Mouse (Mus musculus) lung, postnatal 0 days (tissue): ENCODE measurements around the gene Larp1. TPM values are rescaled to one million over a fixed set of nuclear protein-coding genes. Genes with fewer than 3 reads are reported as not detected.

ENCODE experiments used
- ATAC-seq: fragments of 200-750 bp; cut with Nextera tagmentation; 2 replicates; pipeline ENCODE4 v1.8.0; 2017; ENCODE audit warnings: moderate library complexity
- DNase-seq: peaks from one replicate; pipeline ENCODE4 v3.0.0-alpha.2; 2016; ENCODE audit warnings: low spot score
- H3K27ac ChIP-seq: fragments of 300-500 bp; sonication (generic); 2 replicates; pipeline ENCODE4 v1.5.1; 2014; ENCODE audit warnings: antibody characterized with exemption, mild to moderate bottlenecking, low read length, mixed read lengths
- H3K27me3 ChIP-seq: fragments of 300-500 bp; sonication (generic); replicated peaks from 2 replicates; pipeline ENCODE4 v1.6.1; 2014; ENCODE audit warnings: low read length, mixed read lengths; ENCODE audit not compliant: insufficient read depth
- H3K36me3 ChIP-seq: fragments of 300-500 bp; sonication (generic); 2 replicates; pipeline ENCODE4 v1.6.1; 2014; ENCODE audit warnings: low read length, mixed read lengths; ENCODE audit not compliant: insufficient read depth
- H3K4me1 ChIP-seq: fragments of 300-500 bp; sonication (generic); 2 replicates; pipeline ENCODE4 v1.6.1; 2014; ENCODE audit warnings: antibody characterized with exemption, low read depth, low read length, mixed read lengths; ENCODE audit not compliant: insufficient read depth
- H3K4me2 ChIP-seq: fragments of 300-500 bp; sonication (generic); replicated peaks from 2 replicates; pipeline ENCODE4 v1.6.1; 2014; ENCODE audit warnings: low read depth, mild to moderate bottlenecking, low read length, moderate library complexity, mixed read lengths
- H3K4me3 ChIP-seq: fragments of 300-500 bp; sonication (generic); 2 replicates; pipeline ENCODE4 v1.5.1; 2014; ENCODE audit warnings: low read depth, low read length
- H3K9ac ChIP-seq: fragments of 300-500 bp; sonication (generic); replicated peaks from 2 replicates; pipeline ENCODE4 v1.6.1; 2014; ENCODE audit warnings: low read depth, mild to moderate bottlenecking
- H3K9me3 ChIP-seq: fragments of 300-500 bp; sonication (generic); 2 replicates; pipeline ENCODE4 v1.6.1; 2016; ENCODE audit warnings: low read length, mixed read lengths
- CTCF ChIP-seq: IDR thresholded peaks from 2 replicates; pipeline ENCODE4 v1.5.1; 2016; ENCODE audit warnings: antibody characterized with exemption, mild to moderate bottlenecking
- EP300 ChIP-seq: IDR thresholded peaks from 2 replicates; pipeline ENCODE4 v1.6.1; 2016; ENCODE audit warnings: antibody characterized with exemption, mild to moderate bottlenecking, control low read depth
- WGBS: fragments of 180-500 bp; shearing (Covaris S2); extraction: QIAGEN DNeasy Blood & Tissue Kit; methylation state at CpG from one replicate; pipeline ENCODE4 v1.1.7; 2014; 5-methylcytosine and 5-hydroxymethylcytosine counted together
- polyA plus RNA-seq: library from polyadenylated mRNA; unstranded; fragments of >200 nt; fragmentation: Nextera tagmentation; extraction: Ambion mirVana; gene quantifications from 2 replicates; pipeline ENCODE4 v1.2.1, GENCODE M21; 2015

Gene Larp1
- polyA plus RNA-seq, 1 experiment from 2014 or later: 10.3 TPM

GRCm38 (mm10) chr11:57981083-57981809 lies 27.6 kb upstream of the Larp1 start:
- Histone ChIP-seq H3K27me3 (no peaks in the 10 kb centered on the region), H3K4me1 (peaks cover 5% of the 10 kb centered on the region; the same call in 1 of the 2 replicates), H3K9ac (no peak overlapping the region), H3K4me2 (no peak overlapping the region), H3K4me3 (no peak overlapping the region), H3K27ac (no peak overlapping the region), H3K36me3 (no peaks in the 10 kb centered on the region), H3K9me3 (no peaks in the 10 kb centered on the region)
- no peak for DNase-seq
- ATAC-seq: no peak
- WGBS: 82% methylated on average over 12 of the region's 12 CpGs
- no peak for TF ChIP-seq EP300
- TF ChIP-seq CTCF: no peak

- ATAC-seq: peak; percentile 84
- Histone ChIP-seq H3K9ac (no peak overlapping the region), H3K4me3 (no peak overlapping the region), H3K9me3 (no peaks in the 10 kb centered on the region), H3K27me3 (no peaks in the 10 kb centered on the region), H3K36me3 (no peaks in the 10 kb centered on the region), H3K4me2 (no peak overlapping the region), H3K27ac (peak overlapping the region; percentile 51; the same call in 1 of the 2 replicates), H3K4me1 (peaks cover 5% of the 10 kb centered on the region; the same call in 1 of the 2 replicates)
- peak; percentile 19; the same call in 1 of the 2 replicates for TF ChIP-seq CTCF
- peak; percentile 41; the same call in 1 of the 2 replicates for TF ChIP-seq EP300
- 21% methylated on average over 16 of the region's 16 CpGs for whole genome bisulfite sequencing
- peak; percentile 36 for DNase-seq
These were observed 25.2 kb upstream of the Larp1 start for GRCm38 (mm10) chr11:57983480-57984342.

- Histone ChIP-seq H3K27me3 (no peaks in the 10 kb centered on the region), H3K4me2 (no peak overlapping the region), H3K9me3 (no peaks in the 10 kb centered on the region), H3K4me3 (no peak overlapping the region), H3K9ac (no peak overlapping the region), H3K4me1 (peaks cover 5% of the 10 kb centered on the region; the same call in 1 of the 2 replicates), H3K27ac (peak overlapping the region; percentile 51; the same call in 1 of the 2 replicates), H3K36me3 (no peaks in the 10 kb centered on the region)
- DNase-seq (no peak), ATAC-seq (no peak)
- TF ChIP-seq EP300: no peak
- no peak for TF ChIP-seq CTCF
- WGBS: 28% methylated on average over 3 of the region's 3 CpGs
These were observed 24.6 kb upstream of the Larp1 start for GRCm38 (mm10) chr11:57984343-57984666.

GRCm38 (mm10) chr11:57985485-57985884 lies 23.4 kb upstream of the Larp1 start:
- TF ChIP-seq CTCF (no peak), EP300 (no peak)
- Histone ChIP-seq H3K4me1 (peaks cover 5% of the 10 kb centered on the region; the same call in 1 of the 2 replicates), H3K9ac (no peak overlapping the region), H3K4me2 (no peak overlapping the region), H3K36me3 (no peaks in the 10 kb centered on the region), H3K27me3 (no peaks in the 10 kb centered on the region), H3K27ac (no peak overlapping the region), H3K9me3 (no peaks in the 10 kb centered on the region), H3K4me3 (no peak overlapping the region)
- no peak for ATAC-seq
- WGBS: 91% methylated on average over 2 of the region's 3 CpGs
- DNase-seq: no peak

GRCm38 (mm10) chr11:57986053-57986452 lies 22.8 kb upstream of the Larp1 start:
- ATAC-seq (no peak), DNase-seq (no peak)
- H3K27me3 ChIP-seq: no peaks in the 10 kb centered on the region
- peaks cover 5% of the 10 kb centered on the region; the same call in 1 of the 2 replicates for H3K4me1 ChIP-seq
- H3K9me3 ChIP-seq: no peaks in the 10 kb centered on the region
- no peak overlapping the region for H3K4me3 ChIP-seq
- no peaks in the 10 kb centered on the region for H3K36me3 ChIP-seq
- TF ChIP-seq EP300 (no peak), CTCF (no peak)
- no peak overlapping the region for H3K27ac ChIP-seq
- H3K9ac ChIP-seq: no peak overlapping the region
- 76% methylated on average over 6 of the region's 6 CpGs for WGBS
- H3K4me2 ChIP-seq: no peak overlapping the region

- H3K9ac ChIP-seq: no peak overlapping the region
- no peak overlapping the region for H3K4me2 ChIP-seq
- no peak overlapping the region for H3K27ac ChIP-seq
- no peak for DNase-seq
- H3K4me1 ChIP-seq: peaks cover 5% of the 10 kb centered on the region; the same call in 1 of the 2 replicates
- no peaks in the 10 kb centered on the region for H3K36me3 ChIP-seq
- H3K9me3 ChIP-seq: no peaks in the 10 kb centered on the region
- no peak overlapping the region for H3K4me3 ChIP-seq
- H3K27me3 ChIP-seq: no peaks in the 10 kb centered on the region
- TF ChIP-seq CTCF (no peak), EP300 (no peak)
- no peak for ATAC-seq
- WGBS: 83% methylated on average over 6 of the region's 6 CpGs
These were observed 22.4 kb upstream of the Larp1 start for GRCm38 (mm10) chr11:57986456-57986855.
